Mouse (Mus musculus) spleen, adult 2 months (tissue): Measurements from ENCODE around the gene Ushbp1.

ENCODE experiments used
- CTCF ChIP-seq: fragments of 200-500 bp; IDR thresholded peaks from 2 replicates; pipeline ENCODE4 v1.5.1; 2011; ENCODE audit warnings: mild to moderate bottlenecking, inconsistent platforms; ENCODE audit not compliant: insufficient read depth, insufficient read length, insufficient replicate concordance; ENCODE audit errors: extremely low read depth
- POLR2A ChIP-seq: fragments of 200-500 bp; IDR thresholded peaks from 2 replicates; pipeline ENCODE4 v1.6.1; 2011; ENCODE audit warnings: low read depth, low read length, inconsistent platforms

DNA sequence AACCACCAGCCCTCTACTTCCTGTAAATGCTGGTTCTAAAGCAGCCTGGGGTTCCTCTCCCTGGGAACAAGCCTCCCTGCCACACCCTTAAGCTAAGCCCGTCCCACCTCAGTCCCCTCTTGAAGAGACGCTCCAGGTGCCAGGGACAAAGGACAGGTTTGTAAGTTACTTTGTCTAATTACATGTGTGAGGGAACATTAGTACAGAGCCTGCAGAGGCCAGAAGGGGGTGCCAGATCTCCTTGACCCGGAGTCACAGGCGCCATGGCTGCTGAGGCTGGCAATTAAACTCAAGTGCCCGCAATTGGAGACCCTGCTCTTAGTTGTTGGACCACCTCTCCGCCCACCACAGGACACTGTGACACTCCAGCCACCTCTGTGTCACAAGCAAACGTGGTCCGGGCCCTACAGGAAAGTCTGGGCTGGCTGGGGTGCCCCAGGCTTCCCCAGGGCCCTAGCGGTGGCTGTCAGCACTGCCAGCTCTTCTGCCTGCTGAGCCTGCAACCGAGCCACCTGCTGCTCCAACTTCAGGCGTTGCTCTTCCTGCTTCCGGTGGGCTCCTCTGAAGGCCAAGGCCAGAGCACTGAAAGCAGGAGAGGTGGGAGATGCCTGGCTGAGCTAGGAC is 10.3 kb downstream of the Ushbp1 start:
- no peak for TF ChIP-seq CTCF
- no peak for TF ChIP-seq POLR2A
